Mouse (Mus musculus): ENCODE results near the gene Mgll. TPM values are rescaled to one million over a fixed set of nuclear protein-coding genes. Genes with fewer than 3 reads are reported as not detected.

Mgll gene
- total and polyA plus RNA-seq, 2 experiments, result 81.3 to 158 TPM

DNA sequence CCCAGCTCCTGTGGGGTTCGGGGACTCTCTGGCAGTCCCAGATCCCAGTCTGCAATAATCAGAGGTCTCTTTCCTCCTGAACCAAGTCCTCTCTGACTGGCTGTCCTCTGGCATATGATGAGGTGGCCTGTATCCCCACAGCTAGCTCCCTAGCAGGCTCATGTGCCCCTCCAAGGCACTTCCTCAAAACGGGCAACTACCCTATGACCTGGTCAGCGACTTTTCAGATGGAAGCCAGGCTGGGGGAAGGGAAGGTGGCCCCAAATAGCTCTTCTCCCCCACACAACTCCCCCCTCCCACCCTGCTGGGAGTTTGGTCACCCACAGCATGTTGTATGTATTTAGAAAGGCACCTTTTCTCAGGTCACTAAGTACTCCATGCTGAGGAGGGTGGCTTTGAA lies 101.9 kb downstream of the Mgll start:
- Histone ChIP-seq H3K27me3 (ENCODE audit: control insufficient read depth, insufficient read depth, low read length) (no peaks in the 10 kb centered on the region), H3K9ac (ENCODE audit: low read depth, low read length) (no peak overlapping the region), H3K4me3 (ENCODE audit: insufficient read depth, low read depth, low read length) (no peak overlapping the region), H3K27ac (replicated peaks; ENCODE audit: insufficient read depth, low read depth, low read length) (no peak overlapping the region), H3K36me3 (ENCODE audit: control insufficient read depth, insufficient read depth, low read length) (peaks cover 22% of the 10 kb centered on the region), H3K79me2 (ENCODE audit: control insufficient read depth, insufficient read depth, low read length) (no peaks in the 10 kb centered on the region), H3K4me1 (ENCODE audit: control insufficient read depth, insufficient read depth, low read length) (peaks cover 3% of the 10 kb centered on the region; the same call in 1 of the 2 replicates)
- 74% methylated on average over 3 of the region's 3 CpGs for WGBS
- no peak for DNase-seq (ENCODE audit: extremely low read depth, low read depth, low spot score)
- TF ChIP-seq POLR2A (IDR thresholded peaks at IDR 0.05; ENCODE audit: extremely low read depth, insufficient read depth, low read length) (no peak), CTCF (IDR thresholded peaks at IDR 0.05; ENCODE audit: low read depth, low read length) (no peak)

DNA sequence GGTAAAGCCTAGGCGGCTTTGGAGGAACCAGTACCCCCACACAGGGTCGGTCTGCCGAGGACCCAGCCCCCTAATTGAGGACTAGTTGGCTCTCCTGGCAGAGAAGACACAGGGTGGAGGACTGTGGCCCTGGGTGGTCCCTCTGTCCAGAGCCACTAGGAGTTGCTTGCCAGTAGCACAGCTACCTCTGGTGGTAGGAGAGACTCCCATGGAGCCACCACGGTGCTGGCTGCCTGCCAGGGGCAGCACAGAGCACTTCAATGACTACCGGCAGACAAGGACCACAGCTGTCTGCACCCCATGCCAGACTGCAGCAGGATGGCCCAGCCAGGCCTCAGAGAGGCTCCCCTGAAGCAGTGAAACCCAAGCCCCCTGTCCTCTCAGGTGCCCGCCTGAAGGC lies 102.3 kb downstream of the Mgll start:
- H3K4me1 ChIP-seq (ENCODE audit: control insufficient read depth, insufficient read depth, low read length), result no peaks in the 10 kb centered on the region
- peaks cover 22% of the 10 kb centered on the region for H3K36me3 ChIP-seq (ENCODE audit: control insufficient read depth, insufficient read depth, low read length)
- no peak overlapping the region for H3K9ac ChIP-seq (ENCODE audit: low read depth, low read length)
- H3K27ac ChIP-seq (replicated peaks; ENCODE audit: insufficient read depth, low read depth, low read length), result no peak overlapping the region
- DNase-seq (ENCODE audit: extremely low read depth, low read depth, low spot score), result no peak
- H3K79me2 ChIP-seq (ENCODE audit: control insufficient read depth, insufficient read depth, low read length), result no peaks in the 10 kb centered on the region
- no peaks in the 10 kb centered on the region for H3K27me3 ChIP-seq (ENCODE audit: control insufficient read depth, insufficient read depth, low read length)
- WGBS, result 64% methylated on average over 6 of the region's 6 CpGs
- TF ChIP-seq CTCF (IDR thresholded peaks at IDR 0.05; ENCODE audit: low read depth, low read length) (peak; percentile 36), POLR2A (IDR thresholded peaks at IDR 0.05; ENCODE audit: extremely low read depth, insufficient read depth, low read length) (no peak)
- H3K4me3 ChIP-seq (ENCODE audit: insufficient read depth, low read depth, low read length), result no peak overlapping the region

DNA sequence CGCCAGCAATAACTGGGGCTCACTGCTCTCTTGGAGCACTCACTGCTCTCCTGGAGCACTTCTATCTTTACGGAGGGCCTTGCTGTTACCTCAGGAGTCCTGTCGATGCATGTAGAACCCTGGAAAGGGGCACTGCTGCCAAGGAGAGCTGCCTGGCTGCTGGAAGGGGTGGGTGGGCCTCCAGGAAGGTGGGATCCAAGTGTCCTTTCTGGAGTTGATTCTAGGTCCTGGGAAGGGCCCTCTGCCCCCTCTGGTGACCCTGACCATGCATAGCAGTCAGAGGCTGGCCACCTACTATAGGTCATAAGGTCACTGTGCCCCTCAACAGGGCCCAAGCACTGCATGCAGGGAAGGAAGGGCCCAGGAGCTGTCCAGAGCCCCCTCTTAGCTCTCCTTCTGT lies 102.8 kb downstream of the Mgll start:
- Histone ChIP-seq H3K27me3 (ENCODE audit: control insufficient read depth, insufficient read depth, low read length) (no peaks in the 10 kb centered on the region), H3K27ac (replicated peaks; ENCODE audit: insufficient read depth, low read depth, low read length) (no peak overlapping the region), H3K4me1 (ENCODE audit: control insufficient read depth, insufficient read depth, low read length) (no peaks in the 10 kb centered on the region), H3K36me3 (ENCODE audit: control insufficient read depth, insufficient read depth, low read length) (peaks cover 22% of the 10 kb centered on the region), H3K79me2 (ENCODE audit: control insufficient read depth, insufficient read depth, low read length) (no peaks in the 10 kb centered on the region), H3K4me3 (ENCODE audit: insufficient read depth, low read depth, low read length) (no peak overlapping the region), H3K9ac (ENCODE audit: low read depth, low read length) (no peak overlapping the region)
- WGBS, result 81% methylated on average over 3 of the region's 3 CpGs
- TF ChIP-seq CTCF (IDR thresholded peaks at IDR 0.05; ENCODE audit: low read depth, low read length), result no peak
- no peak for TF ChIP-seq POLR2A (IDR thresholded peaks at IDR 0.05; ENCODE audit: extremely low read depth, insufficient read depth, low read length)
- no peak for DNase-seq (ENCODE audit: extremely low read depth, low read depth, low spot score)

DNA sequence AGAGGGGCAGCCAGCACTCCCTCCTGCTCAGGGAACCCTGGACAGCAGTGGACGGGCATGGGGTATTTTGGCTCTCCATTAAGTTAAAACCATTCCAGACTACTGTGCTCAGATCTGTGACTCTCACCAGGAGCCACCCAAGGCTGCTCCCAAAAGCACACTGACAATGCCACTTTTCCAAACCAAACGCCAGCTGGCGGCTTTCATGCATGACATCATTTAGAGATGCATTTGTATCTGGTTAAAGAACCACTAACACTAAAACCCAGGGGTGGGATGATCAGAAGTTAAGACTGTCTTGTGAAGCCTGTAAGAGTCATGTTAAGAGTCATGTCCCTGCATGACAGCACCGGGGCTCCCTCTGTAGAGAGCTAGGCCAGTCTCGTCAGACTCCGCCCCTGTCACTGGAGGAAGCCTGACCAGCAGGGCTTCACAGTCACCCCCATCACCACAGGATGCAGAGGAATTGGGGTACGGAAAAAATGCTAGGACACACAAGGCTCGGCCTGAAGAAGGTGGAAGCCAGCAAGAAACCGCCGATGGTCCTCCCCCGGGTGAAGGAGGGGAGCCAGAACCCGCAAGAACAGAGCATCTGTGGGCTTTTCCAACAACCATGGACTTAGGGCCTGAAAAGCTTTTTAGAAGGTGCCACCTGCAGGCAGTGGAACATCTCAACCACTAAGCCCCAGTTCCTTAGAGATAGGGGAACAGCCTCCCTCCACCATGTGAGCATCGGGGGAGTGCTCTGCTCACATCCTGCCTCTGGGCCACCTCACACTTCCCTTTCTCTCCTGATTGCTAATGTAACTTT lies 103.4 kb downstream of the Mgll start:
- TF ChIP-seq POLR2A (IDR thresholded peaks at IDR 0.05; ENCODE audit: extremely low read depth, insufficient read depth, low read length) (no peak), CTCF (IDR thresholded peaks at IDR 0.05; ENCODE audit: low read depth, low read length) (no peak)
- WGBS, result 82% methylated on average over 13 of the region's 13 CpGs
- H3K79me2 ChIP-seq (ENCODE audit: control insufficient read depth, insufficient read depth, low read length), result no peaks in the 10 kb centered on the region
- H3K36me3 ChIP-seq (ENCODE audit: control insufficient read depth, insufficient read depth, low read length), result peaks cover 17% of the 10 kb centered on the region
- H3K4me3 ChIP-seq (ENCODE audit: insufficient read depth, low read depth, low read length), result no peak overlapping the region
- DNase-seq (ENCODE audit: extremely low read depth, low read depth, low spot score), result no peak
- no peaks in the 10 kb centered on the region for H3K27me3 ChIP-seq (ENCODE audit: control insufficient read depth, insufficient read depth, low read length)
- H3K27ac ChIP-seq (replicated peaks; ENCODE audit: insufficient read depth, low read depth, low read length), result no peak overlapping the region
- H3K4me1 ChIP-seq (ENCODE audit: control insufficient read depth, insufficient read depth, low read length), result no peaks in the 10 kb centered on the region
- no peak overlapping the region for H3K9ac ChIP-seq (ENCODE audit: low read depth, low read length)

DNA sequence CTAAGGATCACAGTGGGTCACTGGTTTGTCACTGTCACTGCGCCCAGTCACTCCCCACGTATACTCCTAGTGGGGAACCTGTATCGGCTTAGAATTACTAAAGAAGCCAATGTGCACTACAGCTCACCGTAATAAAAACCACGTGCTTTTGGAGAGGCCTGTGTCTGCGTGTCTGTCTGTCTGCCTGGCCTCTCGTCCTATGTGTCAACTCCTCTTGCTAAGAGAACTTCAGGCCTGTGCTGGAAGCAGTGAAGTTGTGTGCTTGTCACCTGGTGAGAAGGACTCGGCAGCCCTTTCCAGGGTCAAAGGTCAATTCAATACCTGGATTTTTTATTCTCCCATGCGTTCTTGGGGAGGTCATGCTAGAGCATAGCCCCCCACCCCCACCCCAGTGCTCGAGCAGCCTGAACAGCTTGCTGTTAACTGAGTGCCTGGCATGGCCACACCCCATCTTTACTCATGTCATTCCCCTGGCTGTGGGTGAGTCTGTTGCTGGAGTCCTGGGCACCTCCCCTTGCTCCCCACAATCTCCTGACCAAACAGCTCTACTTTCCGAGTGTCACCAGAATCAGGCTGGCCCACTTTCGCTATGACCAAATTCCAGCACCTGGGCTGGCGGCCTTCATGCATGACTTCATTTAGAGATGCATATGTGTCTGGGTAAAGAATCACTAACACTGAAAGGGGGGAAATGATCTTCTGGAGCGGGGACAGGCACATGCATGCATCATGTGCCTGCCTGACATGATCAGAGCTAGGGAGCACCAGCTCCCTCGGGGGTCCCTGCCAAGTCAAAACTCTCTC lies 104.2 kb downstream of the Mgll start:
- no peak overlapping the region for H3K4me3 ChIP-seq (ENCODE audit: insufficient read depth, low read depth, low read length)
- H3K9ac ChIP-seq (ENCODE audit: low read depth, low read length), result no peak overlapping the region
- 75% methylated on average over 15 of the region's 15 CpGs for WGBS
- no peaks in the 10 kb centered on the region for H3K27me3 ChIP-seq (ENCODE audit: control insufficient read depth, insufficient read depth, low read length)
- TF ChIP-seq POLR2A (IDR thresholded peaks at IDR 0.05; ENCODE audit: extremely low read depth, insufficient read depth, low read length) (no peak), CTCF (IDR thresholded peaks at IDR 0.05; ENCODE audit: low read depth, low read length) (no peak)
- no peak for DNase-seq (ENCODE audit: extremely low read depth, low read depth, low spot score)
- no peaks in the 10 kb centered on the region for H3K79me2 ChIP-seq (ENCODE audit: control insufficient read depth, insufficient read depth, low read length)
- no peaks in the 10 kb centered on the region for H3K4me1 ChIP-seq (ENCODE audit: control insufficient read depth, insufficient read depth, low read length)
- peaks cover 11% of the 10 kb centered on the region for H3K36me3 ChIP-seq (ENCODE audit: control insufficient read depth, insufficient read depth, low read length)
- H3K27ac ChIP-seq (replicated peaks; ENCODE audit: insufficient read depth, low read depth, low read length), result no peak overlapping the region
